Comparison of ENCODE assay signal across 8 mouse cellular contexts in genomic region chr7:25132318-25132960, GRCm38 (mm10). TPM values are rescaled to one million over a fixed set of nuclear protein-coding genes. Genes with fewer than 3 reads are reported as not detected.
DNase-seq lines count a peak whose midpoint lies in the region; ATAC-seq and TF ChIP-seq lines count a peak whose summit lies in the region.

No protein-coding gene starts in this region.

- TF ChIP-seq CTCF in liver, adult 2 months (IDR thresholded peaks at IDR 0.05; ENCODE audit: low read depth, low read length), result no peak

- TF ChIP-seq POLR2A in liver, adult 2 months (IDR thresholded peaks at IDR 0.05; ENCODE audit: extremely low read depth, insufficient read depth, low read length), result no peak

- no peak for ATAC-seq in kidney, embryonic 15.5 days (replicated peaks; ENCODE audit: low FRiP score)

- no peaks in the 10 kb centered on the region for H3K36me3 ChIP-seq in kidney, embryonic 15.5 days
- H3K36me3 ChIP-seq in heart, embryonic 10.5 days, result no peaks in the 10 kb centered on the region
- H3K36me3 ChIP-seq in liver, adult 2 months (ENCODE audit: control insufficient read depth, insufficient read depth, low read length), result no peaks in the 10 kb centered on the region

- peaks cover 9% of the 10 kb centered on the region for H3K4me1 ChIP-seq in kidney, embryonic 15.5 days
- H3K4me1 ChIP-seq in heart, embryonic 10.5 days, result peaks cover 12% of the 10 kb centered on the region
- no peaks in the 10 kb centered on the region for H3K4me1 ChIP-seq in liver, adult 2 months (ENCODE audit: control insufficient read depth, insufficient read depth, low read length)

- H3K9me3 ChIP-seq in kidney, embryonic 15.5 days (replicated peaks), result no peaks in the 10 kb centered on the region; the same call in 1 of the 2 replicates
- 0 out of 2 replicates have a peak, but pooled peaks cover 5% of the 10 kb centered on the region for H3K9me3 ChIP-seq in heart, embryonic 10.5 days

- H3K27ac ChIP-seq in kidney, embryonic 15.5 days, result no peak overlapping the region
- H3K27ac ChIP-seq in heart, embryonic 10.5 days, result 0 out of 2 replicates have a peak overlapping the region, but pooled peaks have one; percentile 1
- no peak overlapping the region for H3K27ac ChIP-seq in liver, adult 2 months (replicated peaks; ENCODE audit: insufficient read depth, low read depth, low read length)

- H3K27me3 ChIP-seq in kidney, embryonic 15.5 days, result peaks cover 65% of the 10 kb centered on the region
- H3K27me3 ChIP-seq in heart, embryonic 10.5 days (ENCODE audit: insufficient read depth, poor library complexity, severe bottlenecking), result peaks cover 80% of the 10 kb centered on the region
- peaks cover 6% of the 10 kb centered on the region; the same call in 1 of the 2 replicates for H3K27me3 ChIP-seq in liver, adult 2 months (ENCODE audit: control insufficient read depth, insufficient read depth, low read length)

- DNase-seq in kidney, adult 11 months, result no peak
- no peak for DNase-seq in heart, embryonic 10.5 days (ENCODE audit: low spot score)
- no peak for DNase-seq in liver, adult 2 months (ENCODE audit: extremely low read depth, low read depth, low spot score)
- DNase-seq in natural killer cell, adult 2 months (ENCODE audit: low spot score in 2 of 2), result peak; percentile 56 to 64
- DNase-seq in embryo, embryonic 11 days, result no peak
- no peak for DNase-seq in MN1 (ENCODE audit: low spot score)
- no peak for DNase-seq in cerebellum, adult 9-11 months

- 6% methylated on average over 25 of the region's 25 CpGs for WGBS in kidney, embryonic 15.5 days
- 9% methylated on average over 25 of the region's 25 CpGs for WGBS in heart, embryonic 10.5 days
- WGBS in liver, adult 2 months, result 13% methylated on average over 25 of the region's 25 CpGs

- H3K4me2 ChIP-seq in kidney, embryonic 15.5 days, result peak overlapping the region; percentile 37; the same call in 1 of the 2 replicates

- H3K79me2 ChIP-seq in liver, adult 2 months (ENCODE audit: control insufficient read depth, insufficient read depth, low read length), result no peaks in the 10 kb centered on the region

- no peak overlapping the region for H3K9ac ChIP-seq in kidney, embryonic 15.5 days
- H3K9ac ChIP-seq in liver, adult 2 months (ENCODE audit: low read depth, low read length), result peak overlapping the region; percentile 37; the same call in 1 of the 2 replicates

- peak overlapping the region; percentile 6; the same call in 1 of the 2 replicates for H3K4me3 ChIP-seq in kidney, embryonic 15.5 days (replicated peaks)
- H3K4me3 ChIP-seq in heart, embryonic 10.5 days, result peak overlapping the region; percentile 41
- peak overlapping the region; percentile 43 for H3K4me3 ChIP-seq in liver, adult 2 months (ENCODE audit: insufficient read depth, low read depth, low read length)

RNA-seq across cellular contexts. Expression of gene Pou2f2, which starts 47.1 kb away (rescaled TPM):
- polyA plus RNA-seq in kidney, embryonic 15.5 days (2015; fragmentation: Nextera tagmentation; extraction: Ambion mirVana), result 0.64 and 2.5 TPM in 2 replicates
- 0.73 and 0.74 TPM in 2 replicates for polyA plus RNA-seq in heart, embryonic 10.5 days (2016; fragmentation: Nextera tagmentation; extraction: Ambion mirVana)
- 0.34 and 0.37 TPM in 2 replicates for total RNA-seq in liver, adult 2 months (2014; rRNA removed)
- 0.44 and 1.2 TPM in 2 replicates for polyA plus RNA-seq in liver, adult 2 months (2012; rRNA removed)

Comparison
In these comparisons a context has a peak if more than half of its experiments do, and no peak if none do; other contexts are left out.
1. DNase-seq: peak in natural killer cell, adult 2 months (2 of 2); none in kidney, adult 11 months (single experiment), heart, embryonic 10.5 days (single experiment), liver, adult 2 months (single experiment), embryo, embryonic 11 days (single experiment), MN1 (single experiment) and cerebellum, adult 9-11 months (single experiment).
2. Peak in every context shown above with its lines, with median percentiles within 50 percentile points of each other: H3K4me3 ChIP-seq.